Mouse (Mus musculus) layer of hippocampus, postnatal 25 days (tissue): ENCODE results near the gene Gm5861. TPM values are rescaled to one million over a fixed set of nuclear protein-coding genes. Genes with fewer than 3 reads are reported as not detected.
"Not testable (repeated sequence)": the region's sequence is repeated elsewhere in the genome, so short reads cannot be mapped to it uniquely, and the experiment has no call there.

Experiments
- DNase-seq, 2 experiments: peaks; one replicate each; pipeline ENCODE4 v3.0.0; 2022; ENCODE audit warnings: mixed read lengths in 2 of 2, low spot score in 1 of 2; ENCODE audit errors: extremely low spot score in 1 of 2
- total RNA-seq, 2 experiments: library from RNA; stranded (reverse); gene quantifications; 2 replicates each; pipeline ENCODE4 v1.2.3; 2021

Gene Gm5861
- total RNA-seq, result not detected

GRCm38 (mm10) chr5:11182772-11183171, at the start of gene Gm5861:
Gm5861 (plus strand) TSS chr5:11183072.
- DNase-seq, result not testable (repeated sequence)

- DNase-seq, result not testable (repeated sequence)
These were observed 44.8 kb upstream of the Gm5861 start for GRCm38 (mm10) chr5:11138031-11138430.

Other genes starting within 250 kb of the Gm5861 start
- not detected for gene Gm8871, start 235.3 kb upstream of the Gm5861 start, total RNA-seq
- gene Gm8857, start 235.3 kb upstream of the Gm5861 start, total RNA-seq, result not detected
- gene Gm8879, start 55.4 kb upstream of the Gm5861 start, total RNA-seq, result not detected
- gene Gm8890, start 73.0 kb downstream of the Gm5861 start, total RNA-seq, result not detected
- not detected for gene Speer1, start 158.4 kb downstream of the Gm5861 start, total RNA-seq
- not detected for gene Gm8897, start 233.3 kb downstream of the Gm5861 start, total RNA-seq